Mouse (Mus musculus): Measurements from ENCODE around the gene Dock11. TPM values are rescaled to one million over a fixed set of nuclear protein-coding genes. Genes with fewer than 3 reads are reported as not detected.

Gene Dock11
- polyA plus RNA-seq, 1 experiment from 2014 or later = 2.3 TPM

GRCm38 (mm10) chrX:35921922-35922321 is 33.3 kb downstream of the Dock11 start:
- no peak for ATAC-seq
- DNase-seq (ENCODE audit: low spot score) = no peak
- Histone ChIP-seq H3K27me3 (replicated peaks; ENCODE audit: insufficient read depth, low read length) (no peaks in the 10 kb centered on the region), H3K27ac (ENCODE audit: low read length) (no peak overlapping the region), H3K36me3 (ENCODE audit: insufficient read depth, low read length) (no peaks in the 10 kb centered on the region), H3K9me3 (ENCODE audit: low read length) (no peaks in the 10 kb centered on the region), H3K4me3 (ENCODE audit: low read depth, low read length) (no peak overlapping the region), H3K4me1 (ENCODE audit: insufficient read depth, low read depth, low read length) (no peaks in the 10 kb centered on the region), H3K4me2 (replicated peaks; ENCODE audit: low read depth, low read length) (no peak overlapping the region), H3K9ac (replicated peaks; ENCODE audit: low read depth) (no peak overlapping the region)
- TF ChIP-seq CTCF (IDR thresholded peaks at IDR 0.05) (no peak), EP300 (IDR thresholded peaks at IDR 0.05) (no peak)
- 74% methylated on average over 3 of the region's 3 CpGs for WGBS

GRCm38 (mm10) chrX:35924705-35925264 is 36.2 kb downstream of the Dock11 start:
- TF ChIP-seq CTCF (IDR thresholded peaks at IDR 0.05) = no peak
- no peak for TF ChIP-seq EP300 (IDR thresholded peaks at IDR 0.05)
- no peaks in the 10 kb centered on the region for H3K9me3 ChIP-seq (ENCODE audit: low read length)
- H3K27ac ChIP-seq (ENCODE audit: low read length) = no peak overlapping the region
- WGBS = 77% methylated on average over 1 of the region's 1 CpGs
- H3K9ac ChIP-seq (replicated peaks; ENCODE audit: low read depth) = no peak overlapping the region
- no peak for ATAC-seq
- no peaks in the 10 kb centered on the region for H3K4me1 ChIP-seq (ENCODE audit: insufficient read depth, low read depth, low read length)
- no peak overlapping the region for H3K4me3 ChIP-seq (ENCODE audit: low read depth, low read length)
- no peaks in the 10 kb centered on the region for H3K36me3 ChIP-seq (ENCODE audit: insufficient read depth, low read length)
- H3K4me2 ChIP-seq (replicated peaks; ENCODE audit: low read depth, low read length) = no peak overlapping the region
- no peaks in the 10 kb centered on the region for H3K27me3 ChIP-seq (replicated peaks; ENCODE audit: insufficient read depth, low read length)
- no peak for DNase-seq (ENCODE audit: low spot score)

DNA sequence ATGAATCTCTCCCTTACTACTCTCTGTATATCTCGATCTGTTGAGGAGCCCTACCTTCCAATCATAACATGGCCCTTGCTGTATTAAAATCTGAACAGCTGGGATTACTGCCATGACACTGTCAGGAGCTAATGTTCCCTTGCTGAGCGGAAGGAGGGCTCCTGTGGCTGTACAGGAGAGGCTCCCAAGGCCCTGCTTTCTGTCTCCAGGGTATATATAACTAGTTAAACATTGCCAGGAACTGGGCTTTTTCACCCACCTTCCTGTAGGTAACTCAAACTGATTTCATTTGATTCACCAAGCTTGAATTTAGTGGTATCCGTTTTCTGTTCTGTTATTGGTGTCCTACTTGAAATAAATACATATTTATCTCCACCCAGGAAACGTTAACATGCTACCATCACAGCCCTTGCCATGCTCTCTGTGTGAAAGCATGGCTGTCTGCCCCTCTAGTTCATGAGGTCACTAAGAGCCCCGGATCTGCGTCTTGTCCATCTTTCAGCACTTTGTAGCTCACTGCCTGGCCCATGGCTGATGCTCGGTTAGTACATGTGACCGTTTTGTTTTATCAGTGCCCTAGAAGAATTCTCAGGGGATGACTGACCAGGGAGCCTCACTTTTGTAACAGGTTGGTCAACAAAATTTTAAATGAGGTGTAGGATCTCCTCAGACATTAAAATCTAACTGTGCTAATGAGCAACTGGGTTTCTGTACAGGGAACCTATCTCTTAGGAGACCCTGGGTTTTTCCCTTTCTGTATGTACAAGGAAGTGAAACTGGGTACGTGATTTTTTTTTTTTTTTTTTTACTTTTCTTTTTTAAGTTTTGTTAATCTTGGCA is 41.7 kb downstream of the Dock11 start:
- Histone ChIP-seq H3K27ac (ENCODE audit: low read length) (no peak overlapping the region), H3K4me2 (replicated peaks; ENCODE audit: low read depth, low read length) (no peak overlapping the region), H3K9me3 (ENCODE audit: low read length) (no peaks in the 10 kb centered on the region), H3K4me3 (ENCODE audit: low read depth, low read length) (no peak overlapping the region), H3K27me3 (replicated peaks; ENCODE audit: insufficient read depth, low read length) (no peaks in the 10 kb centered on the region), H3K4me1 (ENCODE audit: insufficient read depth, low read depth, low read length) (no peaks in the 10 kb centered on the region), H3K36me3 (ENCODE audit: insufficient read depth, low read length) (no peaks in the 10 kb centered on the region), H3K9ac (replicated peaks; ENCODE audit: low read depth) (no peak overlapping the region)
- 68% methylated on average over 9 of the region's 9 CpGs for WGBS
- DNase-seq (ENCODE audit: low spot score) (no peak), ATAC-seq (no peak)
- TF ChIP-seq EP300 (IDR thresholded peaks at IDR 0.05) (no peak), CTCF (IDR thresholded peaks at IDR 0.05) (no peak)

DNA sequence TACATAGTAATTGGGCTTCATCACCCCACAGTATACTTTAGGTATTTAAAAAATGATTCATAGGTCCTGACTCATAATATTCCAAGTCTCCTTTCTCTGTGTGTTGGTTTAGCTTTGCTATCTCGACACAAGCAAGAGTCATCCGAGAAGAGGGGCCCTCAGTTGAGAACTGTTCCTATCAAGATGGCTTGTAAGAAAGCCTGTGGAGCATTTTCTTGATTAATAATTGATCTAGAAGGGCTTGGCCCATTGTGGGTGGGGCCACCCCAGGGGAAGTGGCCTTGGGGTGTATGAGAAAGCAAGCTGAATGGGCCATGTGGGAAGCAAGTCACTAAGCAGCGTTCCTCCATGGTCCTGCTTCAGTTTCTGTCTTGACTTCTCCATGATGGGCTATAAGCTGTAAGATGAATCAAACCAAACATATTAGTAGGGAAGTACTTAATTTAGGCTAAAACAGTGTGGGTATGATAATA is 42.3 kb downstream of the Dock11 start:
- H3K9ac ChIP-seq (replicated peaks; ENCODE audit: low read depth) = no peak overlapping the region
- H3K4me1 ChIP-seq (ENCODE audit: insufficient read depth, low read depth, low read length) = no peaks in the 10 kb centered on the region
- 47% methylated on average over 3 of the region's 3 CpGs for WGBS
- no peaks in the 10 kb centered on the region for H3K27me3 ChIP-seq (replicated peaks; ENCODE audit: insufficient read depth, low read length)
- no peak overlapping the region for H3K27ac ChIP-seq (ENCODE audit: low read length)
- H3K36me3 ChIP-seq (ENCODE audit: insufficient read depth, low read length) = no peaks in the 10 kb centered on the region
- ATAC-seq (no peak), DNase-seq (ENCODE audit: low spot score) (no peak)
- no peak for TF ChIP-seq EP300 (IDR thresholded peaks at IDR 0.05)
- no peak overlapping the region for H3K4me3 ChIP-seq (ENCODE audit: low read depth, low read length)
- no peaks in the 10 kb centered on the region for H3K9me3 ChIP-seq (ENCODE audit: low read length)
- no peak overlapping the region for H3K4me2 ChIP-seq (replicated peaks; ENCODE audit: low read depth, low read length)

DNA sequence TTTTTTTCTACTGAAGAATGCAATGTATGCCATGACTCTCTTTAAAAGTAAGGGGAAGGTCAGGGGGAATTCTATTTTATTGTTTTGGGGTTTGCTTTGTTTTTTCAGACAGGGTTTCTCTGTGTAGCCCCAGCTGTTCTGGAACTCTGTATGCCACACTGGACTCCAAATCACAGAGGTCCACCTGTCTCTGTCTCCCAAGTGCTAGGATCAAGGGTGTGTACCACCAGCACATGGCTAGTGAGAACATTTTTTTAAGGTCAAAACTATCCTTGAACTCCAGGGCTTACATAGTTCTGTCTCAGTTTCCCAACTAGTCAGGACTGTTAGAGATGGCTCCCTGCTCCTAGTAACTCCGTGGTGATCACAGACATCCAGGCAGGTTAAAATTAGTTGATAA is 43.3 kb downstream of the Dock11 start:
- H3K4me3 ChIP-seq (ENCODE audit: low read depth, low read length) = no peak overlapping the region
- H3K27me3 ChIP-seq (replicated peaks; ENCODE audit: insufficient read depth, low read length) = no peaks in the 10 kb centered on the region
- no peaks in the 10 kb centered on the region for H3K9me3 ChIP-seq (ENCODE audit: low read length)
- H3K27ac ChIP-seq (ENCODE audit: low read length) = no peak overlapping the region
- DNase-seq (ENCODE audit: low spot score) (no peak), ATAC-seq (no peak)
- WGBS = 62% methylated on average over 1 of the region's 1 CpGs
- H3K36me3 ChIP-seq (ENCODE audit: insufficient read depth, low read length) = no peaks in the 10 kb centered on the region
- H3K9ac ChIP-seq (replicated peaks; ENCODE audit: low read depth) = no peak overlapping the region
- no peak for TF ChIP-seq CTCF (IDR thresholded peaks at IDR 0.05)
- TF ChIP-seq EP300 (IDR thresholded peaks at IDR 0.05) = no peak
- H3K4me2 ChIP-seq (replicated peaks; ENCODE audit: low read depth, low read length) = no peak overlapping the region
- no peaks in the 10 kb centered on the region for H3K4me1 ChIP-seq (ENCODE audit: insufficient read depth, low read depth, low read length)

- no peak overlapping the region for H3K27ac ChIP-seq (ENCODE audit: low read length)
- no peaks in the 10 kb centered on the region for H3K27me3 ChIP-seq (replicated peaks; ENCODE audit: insufficient read depth, low read length)
- H3K4me1 ChIP-seq (ENCODE audit: insufficient read depth, low read depth, low read length) = no peaks in the 10 kb centered on the region
- no peak overlapping the region for H3K4me3 ChIP-seq (ENCODE audit: low read depth, low read length)
- no peak overlapping the region for H3K9ac ChIP-seq (replicated peaks; ENCODE audit: low read depth)
- ATAC-seq = no peak
- H3K4me2 ChIP-seq (replicated peaks; ENCODE audit: low read depth, low read length) = no peak overlapping the region
- no peak for TF ChIP-seq CTCF (IDR thresholded peaks at IDR 0.05)
- TF ChIP-seq EP300 (IDR thresholded peaks at IDR 0.05) = no peak
- no peaks in the 10 kb centered on the region for H3K9me3 ChIP-seq (ENCODE audit: low read length)
- DNase-seq (ENCODE audit: low spot score) = no peak
- no peaks in the 10 kb centered on the region for H3K36me3 ChIP-seq (ENCODE audit: insufficient read depth, low read length)
These were observed 44.3 kb downstream of the Dock11 start for GRCm38 (mm10) chrX:35932952-35933351.

Measured in lung, postnatal 0 days (tissue).